Comparison of ENCODE assay signal across 7 mouse cellular contexts in genomic region chr11:49103047-49103693, GRCm38 (mm10). TPM values are rescaled to one million over a fixed set of nuclear protein-coding genes. Genes with fewer than 3 reads are reported as not detected.
DNase-seq lines count a peak whose midpoint lies in the region; ATAC-seq lines count a peak whose summit lies in the region.

No protein-coding gene starts in this region.

- no peaks in the 10 kb centered on the region for H3K36me3 ChIP-seq in midbrain, embryonic 14.5 days (ENCODE audit: control insufficient read depth, insufficient read depth, low read length)

- peak; percentile 93 for DNase-seq in adrenal gland, postnatal 10 days
- DNase-seq in embryo, embryonic 9.5 days (ENCODE audit: extremely low spot score): peak; percentile 81
- DNase-seq in heart, adult 18-20 months: peak; percentile 88 to 97
- DNase-seq in kidney, adult 11 months: peak; percentile 61
- peak; percentile 72 to 84 for DNase-seq in left cerebral cortex, postnatal 36 days (ENCODE audit: low spot score in 2 of 2)
- peak; percentile 94 for DNase-seq in midbrain, embryonic 14.5 days
- peak; percentile 71 to 91 for DNase-seq in spleen, adult 18-20 months

- H3K4me1 ChIP-seq in midbrain, embryonic 14.5 days (ENCODE audit: control insufficient read depth, insufficient read depth, low read length): no peaks in the 10 kb centered on the region

- H3K9ac ChIP-seq in midbrain, embryonic 14.5 days (replicated peaks; ENCODE audit: low read length): no peak overlapping the region

- WGBS in midbrain, embryonic 14.5 days: 15% methylated on average over 8 of the region's 8 CpGs

- intact Hi-C loops in left cerebral cortex, postnatal 36 days (cut with DNase I): loop anchor here (1.0 to 5.0 kb wide), 3 partner anchors 169 to 316 kb away; no protein-coding TSS in a partner anchor

- no peak overlapping the region for H3K4me2 ChIP-seq in midbrain, embryonic 14.5 days (ENCODE audit: low read length)

- H3K27ac ChIP-seq in midbrain, embryonic 14.5 days (replicated peaks; ENCODE audit: low read depth, low read length): no peak overlapping the region

- H3K27me3 ChIP-seq in midbrain, embryonic 14.5 days (ENCODE audit: control insufficient read depth, insufficient read depth, low read length): no peaks in the 10 kb centered on the region

- peak; percentile 72 for ATAC-seq in midbrain, embryonic 14.5 days (ENCODE audit: low FRiP score, low TSS enrichment)

- no peak overlapping the region for H3K4me3 ChIP-seq in midbrain, embryonic 14.5 days (replicated peaks; ENCODE audit: low read depth, low read length)

- H3K9me3 ChIP-seq in midbrain, embryonic 14.5 days (ENCODE audit: control insufficient read depth, low read length): no peaks in the 10 kb centered on the region

RNA-seq across cellular contexts. Expression of gene Olfr1396, which starts 11.5 kb away (rescaled TPM):
- under 1 TPM; 0.27 to 0.45 TPM for total RNA-seq in adrenal gland, postnatal 10 days (2021)
- under 1 TPM; 0.59 to 0.65 TPM for total RNA-seq in heart, adult 18-20 months (2021)
- total RNA-seq in left cerebral cortex, postnatal 36 days (2021): not detected
- polyA plus RNA-seq in midbrain, embryonic 14.5 days (2014; fragmentation: Nextera tagmentation; extraction: Ambion mirVana): not detected in 2 replicates

RNA-seq across cellular contexts. Expression of gene Ifi47, which starts 26.8 kb away (rescaled TPM):
- 1 to 10 TPM; 5.2 to 5.7 TPM for total RNA-seq in adrenal gland, postnatal 10 days (2021)
- 1 to 10 TPM; 3.4 to 5.6 TPM for total RNA-seq in heart, adult 18-20 months (2021)
- total RNA-seq in left cerebral cortex, postnatal 36 days (2021): under 1 TPM in 1 of 2 experiments, not detected in 1; 0.74 TPM
- polyA plus RNA-seq in midbrain, embryonic 14.5 days (2014; fragmentation: Nextera tagmentation; extraction: Ambion mirVana): 0.16 and 3.5 TPM in 2 replicates

RNA-seq across cellular contexts. Expression of gene Olfr1395, which starts 38.9 kb away (rescaled TPM):
- total RNA-seq in adrenal gland, postnatal 10 days (2021): not detected
- not detected for total RNA-seq in heart, adult 18-20 months (2021)
- total RNA-seq in left cerebral cortex, postnatal 36 days (2021): not detected
- polyA plus RNA-seq in midbrain, embryonic 14.5 days (2014; fragmentation: Nextera tagmentation; extraction: Ambion mirVana): not detected in 2 replicates

RNA-seq across cellular contexts. Expression of gene Tgtp2, which starts 39.2 kb away (rescaled TPM):
- 1 to 10 TPM; 1.2 to 1.3 TPM for total RNA-seq in adrenal gland, postnatal 10 days (2021)
- total RNA-seq in heart, adult 18-20 months (2021): 10 to 100 TPM in 1 of 2 experiments, 1 to 10 TPM in 1; 2.1 to 25.0 TPM
- total RNA-seq in left cerebral cortex, postnatal 36 days (2021): under 1 TPM in 1 of 2 experiments, not detected in 1; 0.18 TPM
- 0.76 TPM in 1 of 2 replicates, not detected in the other for polyA plus RNA-seq in midbrain, embryonic 14.5 days (2014; fragmentation: Nextera tagmentation; extraction: Ambion mirVana)

RNA-seq across cellular contexts. Expression of gene Olfr1394, which starts 51.0 kb away (rescaled TPM):
- not detected for total RNA-seq in adrenal gland, postnatal 10 days (2021)
- not detected for total RNA-seq in heart, adult 18-20 months (2021)
- not detected for total RNA-seq in left cerebral cortex, postnatal 36 days (2021)
- polyA plus RNA-seq in midbrain, embryonic 14.5 days (2014; fragmentation: Nextera tagmentation; extraction: Ambion mirVana): not detected in 2 replicates
